Mouse (Mus musculus) cerebellum, adult 11-12 months (tissue): Measurements from ENCODE around the gene Tiprl.

Source experiments
- DNase-seq: peaks from one replicate; pipeline ENCODE4 v3.0.0; 2022

Tiprl gene

GRCm38 (mm10) chr1:165200748-165201147, 36.0 kb downstream of the Tiprl start:
- DNase-seq = no peak

GRCm38 (mm10) chr1:165199639-165200038, 37.2 kb downstream of the Tiprl start:
- DNase-seq = no peak

- no peak for DNase-seq
Measured at GRCm38 (mm10) chr1:165198951-165199350, 37.8 kb downstream of the Tiprl start.

GRCm38 (mm10) chr1:165197875-165198274, 38.9 kb downstream of the Tiprl start:
- no peak for DNase-seq

DNA sequence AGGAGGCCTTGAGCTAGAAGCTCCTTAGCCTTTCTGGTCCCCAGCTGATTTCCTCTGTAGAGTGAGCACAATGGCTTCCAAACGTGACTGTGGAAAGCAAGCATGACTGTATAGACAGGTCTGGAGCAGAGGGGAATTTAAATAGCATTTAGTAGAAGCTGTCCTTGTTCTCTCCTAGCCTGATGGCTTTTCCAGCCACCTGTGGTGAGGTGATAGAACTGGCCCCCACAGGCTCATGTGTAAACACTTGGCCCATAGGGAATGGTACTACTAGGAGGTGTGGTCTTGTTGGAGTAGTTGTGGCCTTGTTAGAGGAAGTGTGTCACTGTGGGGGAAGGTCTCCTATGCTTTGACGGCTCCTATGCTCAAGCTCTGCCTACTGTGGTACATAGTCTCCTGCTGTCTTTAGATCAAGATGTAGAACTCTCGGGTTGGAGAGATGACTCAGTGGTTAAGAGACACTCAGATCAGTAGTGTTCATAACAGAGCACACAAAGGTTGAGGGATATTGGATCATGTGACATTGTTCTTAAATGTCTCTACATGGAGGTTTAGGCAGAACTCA, 41.3 kb downstream of the Tiprl start:
- no peak for DNase-seq

- no peak for DNase-seq
Measured at GRCm38 (mm10) chr1:165194662-165195013, 42.2 kb downstream of the Tiprl start.

GRCm38 (mm10) chr1:165193880-165194661, 42.7 kb downstream of the Tiprl start, which contains the start of gene Sft2d2:
TSS of gene Sft2d2 (minus strand) at chr1:165194438.
- peak; percentile 65 for DNase-seq

DNA sequence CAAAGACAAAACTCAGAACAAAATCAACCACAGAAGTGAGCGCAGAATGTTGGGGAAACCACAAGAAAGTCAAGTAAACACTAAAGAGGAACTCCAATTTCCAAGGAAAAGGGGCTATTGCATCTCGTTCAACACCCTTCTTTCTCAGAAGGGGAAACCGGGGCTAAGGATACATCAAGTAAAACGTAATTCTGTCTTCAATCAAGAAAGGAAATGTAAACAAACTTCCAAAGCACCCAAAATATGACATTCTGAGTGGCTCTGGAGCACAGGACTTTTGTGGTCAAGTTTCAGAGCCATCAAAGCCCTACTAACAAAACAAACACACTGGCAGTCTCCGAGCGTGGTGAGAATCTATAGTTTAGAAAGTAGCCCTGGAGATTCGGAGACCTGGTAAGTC, 43.4 kb downstream of the Tiprl start:
- no peak for DNase-seq

DNA sequence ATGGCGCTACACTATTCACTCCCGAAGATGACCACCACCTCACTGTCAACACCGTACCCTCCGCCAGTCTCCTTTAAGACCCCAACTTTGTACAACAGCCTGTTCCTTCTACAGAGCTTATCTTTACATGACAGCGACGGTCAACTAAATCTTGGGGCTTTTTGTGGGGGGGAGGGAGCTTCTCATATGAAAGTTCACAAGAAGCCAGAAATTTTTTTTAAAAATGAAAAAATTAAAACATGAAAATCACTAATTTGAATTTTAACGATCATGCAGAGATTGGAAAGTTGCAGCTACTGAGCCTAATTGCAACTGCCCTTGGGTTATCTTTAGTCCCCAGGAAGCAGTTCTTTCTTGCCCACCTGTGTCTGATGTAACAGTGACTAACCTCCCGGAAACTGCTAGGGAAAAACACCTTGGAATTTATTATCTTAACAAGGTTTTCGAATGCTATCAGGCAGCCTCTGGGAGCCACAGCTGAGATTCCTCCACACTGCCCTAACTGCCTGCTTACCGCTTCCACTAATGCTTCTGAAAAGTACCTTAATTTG, 44.0 kb downstream of the Tiprl start:
- no peak for DNase-seq

GRCm38 (mm10) chr1:165192102-165192501, 44.7 kb downstream of the Tiprl start:
- DNase-seq = no peak

DNA sequence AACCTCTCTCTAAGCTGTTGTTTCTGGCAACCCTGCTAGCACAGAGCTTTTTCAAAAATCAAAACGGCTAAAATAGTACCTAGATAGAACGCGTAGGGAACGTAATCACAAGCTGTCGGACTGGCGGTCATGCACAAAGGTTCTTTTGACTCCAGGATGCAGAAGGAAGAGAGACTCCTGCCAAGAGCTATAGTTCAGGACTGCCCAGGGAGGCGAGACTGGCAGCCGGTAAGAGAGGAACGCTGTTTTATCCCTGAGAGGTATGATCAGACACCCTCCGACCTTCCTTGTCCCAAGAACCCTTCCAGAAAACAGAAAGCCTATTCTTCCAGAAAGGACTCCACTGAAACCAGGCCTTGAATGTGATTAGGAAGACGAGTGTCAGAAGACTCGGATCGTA, 45.2 kb downstream of the Tiprl start:
- DNase-seq = no peak

DNA sequence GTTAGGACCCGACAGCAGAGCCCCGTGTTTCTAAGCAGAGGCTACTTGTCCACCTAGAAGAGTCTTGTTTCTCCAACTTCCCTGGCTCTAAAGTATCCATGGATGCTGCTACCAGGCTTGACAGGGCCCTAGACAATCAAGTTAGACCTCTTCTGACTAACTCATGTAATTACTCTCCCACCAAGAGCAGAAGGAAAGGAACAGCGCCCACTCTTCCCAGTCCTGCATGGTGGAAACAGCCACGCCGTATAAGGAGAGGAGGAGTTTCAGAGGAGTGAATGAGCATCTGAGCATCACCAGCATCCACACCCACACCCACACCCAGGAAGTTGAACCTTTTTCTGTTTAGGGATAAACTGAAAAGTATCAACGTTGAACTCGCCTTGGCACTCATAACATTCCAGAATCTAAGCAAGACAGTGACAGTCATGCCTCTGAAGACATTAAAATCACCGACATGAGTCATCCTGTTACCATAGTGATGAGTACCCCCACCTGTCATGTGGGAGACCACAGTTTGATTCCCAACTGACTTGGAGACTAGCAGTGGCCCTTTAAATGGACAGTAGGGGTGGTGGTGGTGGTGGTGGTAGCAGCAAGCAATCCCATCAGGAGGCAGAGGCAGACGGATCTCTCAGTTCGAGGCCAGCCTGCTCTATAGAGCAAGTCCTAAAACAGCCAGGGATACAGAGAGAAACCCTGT, 46.1 kb downstream of the Tiprl start:
- no peak for DNase-seq

DNA sequence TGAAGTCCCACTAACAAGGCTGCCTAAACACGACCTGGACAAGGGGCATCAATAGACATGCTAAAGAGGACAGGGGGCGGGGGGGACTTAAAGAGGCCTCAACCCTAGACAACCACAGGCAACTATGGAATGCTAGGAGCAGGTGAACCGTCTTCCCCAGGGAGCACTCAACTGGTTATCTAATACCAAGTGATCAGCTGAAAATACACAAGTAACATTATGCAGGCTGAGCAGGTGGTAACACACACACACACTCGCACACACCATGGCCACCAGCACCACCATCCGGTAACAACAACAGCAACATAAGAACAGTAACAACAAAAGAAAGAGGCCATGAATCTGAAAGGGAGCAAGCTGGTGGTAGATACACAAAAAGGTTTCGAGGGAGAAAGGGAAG, 46.7 kb downstream of the Tiprl start:
- no peak for DNase-seq

DNA sequence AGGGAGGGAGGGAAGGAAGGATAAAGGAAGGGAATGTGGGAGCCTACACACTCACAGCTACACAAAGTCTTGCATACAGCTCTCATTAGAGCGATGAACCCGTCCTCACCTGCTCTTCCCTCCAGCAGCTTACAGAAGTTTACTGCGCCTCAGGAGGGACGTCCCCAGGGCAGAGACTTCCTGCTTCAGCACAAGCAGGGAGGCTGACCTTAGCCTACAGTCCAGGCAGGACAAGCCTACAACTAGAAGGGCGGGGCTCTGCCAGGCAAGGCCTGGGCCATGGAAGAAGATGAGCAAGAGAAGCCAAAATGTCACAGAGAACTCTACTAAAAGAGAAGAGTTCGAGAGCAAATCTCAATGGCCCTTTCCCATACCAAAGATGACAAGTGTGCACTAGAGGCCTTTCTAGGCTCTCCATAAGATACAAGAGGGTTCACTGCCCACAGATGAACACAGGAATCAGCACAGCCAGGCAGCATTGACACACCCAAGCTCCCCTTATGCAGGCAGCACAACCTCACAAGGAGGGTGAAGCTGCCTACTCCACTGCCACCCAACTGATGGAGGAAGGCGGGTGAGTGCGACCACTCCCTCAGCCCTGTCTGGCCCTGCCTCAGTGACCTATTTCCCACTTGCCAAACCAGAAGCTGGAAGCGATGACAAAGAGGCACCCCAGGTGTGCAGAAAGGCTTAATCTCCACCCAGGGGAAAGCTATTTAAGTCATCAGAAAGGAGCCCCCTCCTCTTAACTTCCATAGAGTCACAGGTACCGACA, 47.8 kb downstream of the Tiprl start:
- DNase-seq = no peak

DNA sequence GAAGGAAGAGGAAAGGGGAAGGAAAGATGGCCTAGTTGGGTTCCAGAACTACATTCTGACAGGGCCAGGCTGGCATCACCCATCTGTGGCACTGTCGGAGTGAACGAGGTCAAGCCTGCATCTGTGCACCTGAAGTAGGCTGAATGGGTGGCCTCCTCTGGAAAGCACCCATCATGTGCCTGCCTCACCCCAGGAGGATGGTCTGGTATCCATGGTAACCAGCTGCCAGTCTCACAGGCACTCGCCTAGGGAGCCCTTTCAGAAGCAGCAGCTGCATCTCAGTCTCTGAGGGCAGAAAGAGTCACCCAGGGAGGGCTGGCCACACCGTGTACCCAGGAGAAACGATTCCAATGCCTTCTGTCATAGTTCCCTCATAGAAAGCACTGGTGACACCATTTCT, 49.4 kb downstream of the Tiprl start:
- DNase-seq = no peak

- DNase-seq = no peak
Measured at GRCm38 (mm10) chr1:165186491-165186890, 50.3 kb downstream of the Tiprl start.

GRCm38 (mm10) chr1:165185116-165185515, 51.7 kb downstream of the Tiprl start:
- no peak for DNase-seq

- DNase-seq = no peak
Measured at GRCm38 (mm10) chr1:165184178-165184577, 52.6 kb downstream of the Tiprl start.

DNA sequence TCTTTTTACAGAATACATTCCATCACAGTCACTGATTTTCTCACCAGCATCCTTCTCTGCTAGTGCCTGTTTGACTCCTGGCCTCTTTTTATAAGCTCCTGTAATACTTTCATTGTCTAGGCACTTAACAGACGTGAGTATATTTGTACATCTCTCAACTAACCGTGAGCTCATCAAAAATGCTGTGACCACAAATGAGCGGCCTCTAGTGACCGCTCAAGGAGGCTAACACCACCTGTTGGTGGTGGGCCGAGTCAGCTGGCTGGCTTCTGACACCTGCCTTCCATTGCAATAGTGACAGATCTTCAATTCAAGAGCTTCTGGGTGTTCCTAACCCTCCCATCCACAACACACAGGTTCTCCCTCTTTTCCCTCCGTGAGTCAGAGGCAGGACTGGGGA, 53.4 kb downstream of the Tiprl start:
- no peak for DNase-seq

DNA sequence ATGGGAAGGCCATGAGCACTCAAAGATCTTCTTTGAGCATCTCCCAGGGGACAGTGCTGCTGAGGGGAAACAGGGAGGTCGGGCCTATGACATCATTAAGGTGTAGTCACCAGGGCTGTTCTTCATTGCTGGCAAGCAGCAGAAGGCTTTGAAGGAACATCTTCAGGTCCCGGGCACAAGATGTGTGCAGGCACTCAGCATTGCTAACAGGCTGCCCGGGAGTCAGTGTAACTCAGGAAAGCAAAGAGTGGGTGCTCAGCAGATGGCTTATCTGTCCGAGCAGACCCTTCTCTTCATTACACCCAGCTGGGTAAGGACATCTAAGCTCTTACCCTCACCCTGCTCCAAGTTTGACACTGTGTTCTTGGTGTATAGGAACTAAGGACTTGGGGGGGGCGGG, 57.5 kb downstream of the Tiprl start:
- DNase-seq = no peak

DNA sequence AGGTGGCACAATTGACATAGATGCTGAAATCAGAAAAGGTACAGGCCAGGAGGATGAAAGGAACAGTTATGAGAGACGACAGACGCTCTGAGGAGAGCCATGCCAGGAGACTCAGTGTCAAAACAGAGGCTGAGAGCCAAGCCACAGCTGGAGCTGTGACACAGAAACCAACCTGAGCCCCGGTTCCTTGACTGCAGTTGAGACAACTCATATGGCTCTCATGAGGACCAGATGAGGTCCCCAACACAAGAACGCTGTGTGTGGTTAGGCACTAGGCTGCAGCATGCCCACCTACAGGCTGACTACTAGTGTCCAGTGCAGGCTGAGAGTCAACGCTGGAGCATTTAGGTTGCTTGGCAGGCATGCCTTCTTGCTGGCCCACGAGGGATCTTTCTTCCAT, 58.7 kb downstream of the Tiprl start:
- DNase-seq = no peak

- DNase-seq = no peak
Measured at GRCm38 (mm10) chr1:165174059-165174616, 62.7 kb downstream of the Tiprl start.

GRCm38 (mm10) chr1:165171277-165171676, 65.5 kb downstream of the Tiprl start:
- DNase-seq = no peak
